Mouse (Mus musculus): ENCODE measurements around the gene H2-Eb2. TPM values are rescaled to one million over a fixed set of nuclear protein-coding genes. Genes with fewer than 3 reads are reported as not detected.

The H2-Eb2 gene
- not detected in 2 replicates for total RNA-seq (2015; ENCODE audit: low replicate concordance)
- total RNA-seq (2017; ENCODE audit: low replicate concordance) = not detected in 2 replicates

GRCm38 (mm10) chr17:34325436-34325835 is at the start of gene H2-Eb2:
TSS of gene H2-Eb2 (plus strand) at chr17:34325665.
- no peak for ATAC-seq (replicated peaks; ENCODE audit: low FRiP score, poor library complexity, severe bottlenecking)

GRCm38 (mm10) chr17:34280499-34281038 is 44.9 kb upstream of the H2-Eb2 start:
- ATAC-seq (replicated peaks; ENCODE audit: low FRiP score, poor library complexity, severe bottlenecking) = no peak

GRCm38 (mm10) chr17:34281836-34282235 is 43.6 kb upstream of the H2-Eb2 start:
- ATAC-seq (replicated peaks; ENCODE audit: low FRiP score, poor library complexity, severe bottlenecking) = no peak

GRCm38 (mm10) chr17:34285371-34285770 is 40.1 kb upstream of the H2-Eb2 start:
- no peak for ATAC-seq (replicated peaks; ENCODE audit: low FRiP score, poor library complexity, severe bottlenecking)

GRCm38 (mm10) chr17:34285848-34286247 is 39.6 kb upstream of the H2-Eb2 start:
- ATAC-seq (replicated peaks; ENCODE audit: low FRiP score, poor library complexity, severe bottlenecking) = no peak

GRCm38 (mm10) chr17:34286501-34286900 is 39.0 kb upstream of the H2-Eb2 start:
- no peak for ATAC-seq (replicated peaks; ENCODE audit: low FRiP score, poor library complexity, severe bottlenecking)

GRCm38 (mm10) chr17:34286999-34287398 is 38.5 kb upstream of the H2-Eb2 start:
- no peak for ATAC-seq (replicated peaks; ENCODE audit: low FRiP score, poor library complexity, severe bottlenecking)

- no peak for ATAC-seq (replicated peaks; ENCODE audit: low FRiP score, poor library complexity, severe bottlenecking)
These were observed 37.8 kb upstream of the H2-Eb2 start, which contains the start of gene H2-Aa for GRCm38 (mm10) chr17:34287648-34288047. TSS of gene H2-Aa (minus strand) at chr17:34287823.

GRCm38 (mm10) chr17:34288131-34288530 is 37.3 kb upstream of the H2-Eb2 start:
- no peak for ATAC-seq (replicated peaks; ENCODE audit: low FRiP score, poor library complexity, severe bottlenecking)

GRCm38 (mm10) chr17:34291609-34292008 is 33.9 kb upstream of the H2-Eb2 start:
- no peak for ATAC-seq (replicated peaks; ENCODE audit: low FRiP score, poor library complexity, severe bottlenecking)

GRCm38 (mm10) chr17:34292570-34292969 is 32.9 kb upstream of the H2-Eb2 start:
- ATAC-seq (replicated peaks; ENCODE audit: low FRiP score, poor library complexity, severe bottlenecking) = no peak

GRCm38 (mm10) chr17:34293533-34293932 is 31.9 kb upstream of the H2-Eb2 start:
- ATAC-seq (replicated peaks; ENCODE audit: low FRiP score, poor library complexity, severe bottlenecking) = no peak

- no peak for ATAC-seq (replicated peaks; ENCODE audit: low FRiP score, poor library complexity, severe bottlenecking)
These were observed 31.2 kb upstream of the H2-Eb2 start for GRCm38 (mm10) chr17:34294249-34294648.

- no peak for ATAC-seq (replicated peaks; ENCODE audit: low FRiP score, poor library complexity, severe bottlenecking)
These were observed 30.2 kb upstream of the H2-Eb2 start for GRCm38 (mm10) chr17:34295307-34295706.

- ATAC-seq (replicated peaks; ENCODE audit: low FRiP score, poor library complexity, severe bottlenecking) = no peak
These were observed 29.3 kb upstream of the H2-Eb2 start for GRCm38 (mm10) chr17:34295891-34296794.

- no peak for ATAC-seq (replicated peaks; ENCODE audit: low FRiP score, poor library complexity, severe bottlenecking)
These were observed 26.1 kb upstream of the H2-Eb2 start for GRCm38 (mm10) chr17:34299356-34299755.

- ATAC-seq (replicated peaks; ENCODE audit: low FRiP score, poor library complexity, severe bottlenecking) = no peak
These were observed 25.4 kb upstream of the H2-Eb2 start for GRCm38 (mm10) chr17:34300071-34300470.

GRCm38 (mm10) chr17:34300691-34301566 is 24.5 kb upstream of the H2-Eb2 start:
- ATAC-seq (replicated peaks; ENCODE audit: low FRiP score, poor library complexity, severe bottlenecking) = no peak

GRCm38 (mm10) chr17:34301670-34302190 is 23.7 kb upstream of the H2-Eb2 start:
- ATAC-seq (replicated peaks; ENCODE audit: low FRiP score, poor library complexity, severe bottlenecking) = no peak

GRCm38 (mm10) chr17:34303789-34304188 is 21.7 kb upstream of the H2-Eb2 start:
- ATAC-seq (replicated peaks; ENCODE audit: low FRiP score, poor library complexity, severe bottlenecking) = no peak
